Mouse (Mus musculus) cerebellum, postnatal 10 days (tissue): ENCODE results near the gene Ier5l.

ENCODE experiments used
- DNase-seq, 2 experiments: peaks; one replicate each; pipeline ENCODE4 v3.0.0; 2021; ENCODE audit warnings: mixed read lengths in 2 of 2

Ier5l gene

DNA sequence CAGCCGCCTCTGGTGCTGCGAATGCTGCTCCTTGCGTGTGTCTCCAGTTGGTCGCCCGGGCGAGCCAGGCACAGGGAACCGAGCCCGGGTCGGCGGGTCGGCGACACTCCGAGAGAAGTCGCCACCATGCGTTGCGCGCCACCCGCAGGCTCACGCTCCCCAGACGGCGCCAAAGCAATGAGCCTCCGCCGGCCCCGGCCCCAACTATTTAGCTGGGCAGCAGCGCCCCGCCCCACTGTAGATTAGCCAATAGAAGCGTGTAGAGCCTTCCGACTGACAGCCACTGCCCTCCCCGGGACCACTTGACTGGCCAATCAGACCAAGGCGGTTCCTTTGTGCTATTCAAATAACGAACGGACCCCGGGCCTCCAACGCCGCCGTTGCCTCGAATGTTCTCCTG is at the start of gene Ier5l:
Ier5l (minus strand) TSS at position 181 of the 400 bp plus-strand sequence.
- peak; percentile 96 to 97 for DNase-seq

DNA sequence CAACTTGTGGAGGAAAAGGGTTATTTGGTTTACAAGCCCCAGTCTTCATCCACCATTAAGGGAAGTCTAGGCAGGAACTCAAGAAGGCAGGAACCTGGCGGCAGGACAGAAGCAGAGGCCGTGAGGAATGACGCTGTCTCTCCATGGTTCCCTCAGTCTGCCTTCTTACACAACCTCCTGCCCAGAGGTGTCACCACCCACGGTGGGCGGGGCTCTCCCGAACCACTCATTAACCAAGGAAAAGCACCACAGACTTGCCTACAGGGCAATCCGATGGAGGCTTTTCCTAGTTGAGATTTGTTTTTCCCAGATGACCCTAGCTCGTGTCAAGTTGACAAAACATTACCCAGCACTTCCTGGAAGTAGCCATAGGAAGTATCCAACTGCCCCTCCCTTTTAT is 49.7 kb upstream of the Ier5l start:
- no peak for DNase-seq

DNA sequence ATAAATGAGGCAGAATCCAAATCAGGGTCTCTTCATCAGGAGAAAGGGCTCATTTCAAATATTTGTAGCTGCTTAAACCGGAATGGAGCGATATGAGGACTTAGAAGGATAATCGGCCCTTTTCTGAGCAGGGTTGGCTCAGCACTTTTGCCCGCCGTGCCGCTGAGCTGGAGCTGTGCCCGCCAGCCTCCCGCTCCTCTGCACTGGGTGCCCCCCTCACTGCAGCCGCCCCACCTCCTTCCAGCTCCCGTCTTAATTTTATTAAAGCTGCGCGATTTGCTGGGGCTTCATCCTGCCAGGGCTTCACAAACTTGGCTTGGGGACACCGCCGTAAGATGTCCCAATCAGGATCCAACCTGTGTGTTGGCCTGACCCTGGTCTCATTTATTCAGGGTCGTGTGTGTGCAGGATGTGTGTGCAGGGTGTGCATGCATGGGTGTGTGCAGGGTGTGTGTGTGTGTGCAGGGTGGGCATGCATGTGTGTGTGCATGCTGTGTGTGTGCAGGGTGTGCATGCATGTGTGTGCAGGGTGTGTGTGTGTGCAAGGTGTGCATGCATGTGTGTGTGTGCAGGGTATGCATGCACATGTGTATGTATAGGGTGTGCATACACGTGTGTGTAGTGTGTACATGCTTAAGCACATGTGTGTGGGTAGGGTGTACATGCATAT is 36.8 kb upstream of the Ier5l start:
- peak; percentile 48 to 57 for DNase-seq

DNA sequence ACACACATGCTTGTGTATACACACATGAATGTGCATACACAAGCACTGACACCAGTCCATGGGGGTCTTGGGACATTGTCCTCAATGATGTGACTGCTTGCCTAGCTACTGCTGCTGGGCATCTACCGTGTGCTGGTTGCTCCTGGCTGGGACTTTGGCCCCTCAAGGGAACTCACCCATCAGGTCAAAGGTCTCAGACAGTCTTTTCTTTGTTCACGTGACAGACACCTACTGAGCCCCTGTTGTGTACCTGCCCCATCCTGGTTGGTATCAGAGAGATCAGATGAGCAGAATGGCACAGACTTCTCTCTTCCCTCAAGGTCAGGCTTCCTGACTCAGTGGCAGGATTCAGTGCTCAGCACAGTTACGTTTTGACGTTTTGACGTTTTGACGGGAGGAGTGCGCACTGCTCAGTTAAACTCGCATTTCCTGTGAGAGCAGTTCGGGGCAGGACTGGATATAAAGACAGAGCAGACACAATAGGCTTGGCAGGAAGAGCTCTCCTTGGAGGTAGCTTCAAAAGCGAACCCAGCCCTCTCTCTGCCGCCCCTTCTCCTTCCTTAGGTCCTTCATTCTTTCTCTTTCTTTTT is 33.2 kb upstream of the Ier5l start:
- DNase-seq: no peak

DNA sequence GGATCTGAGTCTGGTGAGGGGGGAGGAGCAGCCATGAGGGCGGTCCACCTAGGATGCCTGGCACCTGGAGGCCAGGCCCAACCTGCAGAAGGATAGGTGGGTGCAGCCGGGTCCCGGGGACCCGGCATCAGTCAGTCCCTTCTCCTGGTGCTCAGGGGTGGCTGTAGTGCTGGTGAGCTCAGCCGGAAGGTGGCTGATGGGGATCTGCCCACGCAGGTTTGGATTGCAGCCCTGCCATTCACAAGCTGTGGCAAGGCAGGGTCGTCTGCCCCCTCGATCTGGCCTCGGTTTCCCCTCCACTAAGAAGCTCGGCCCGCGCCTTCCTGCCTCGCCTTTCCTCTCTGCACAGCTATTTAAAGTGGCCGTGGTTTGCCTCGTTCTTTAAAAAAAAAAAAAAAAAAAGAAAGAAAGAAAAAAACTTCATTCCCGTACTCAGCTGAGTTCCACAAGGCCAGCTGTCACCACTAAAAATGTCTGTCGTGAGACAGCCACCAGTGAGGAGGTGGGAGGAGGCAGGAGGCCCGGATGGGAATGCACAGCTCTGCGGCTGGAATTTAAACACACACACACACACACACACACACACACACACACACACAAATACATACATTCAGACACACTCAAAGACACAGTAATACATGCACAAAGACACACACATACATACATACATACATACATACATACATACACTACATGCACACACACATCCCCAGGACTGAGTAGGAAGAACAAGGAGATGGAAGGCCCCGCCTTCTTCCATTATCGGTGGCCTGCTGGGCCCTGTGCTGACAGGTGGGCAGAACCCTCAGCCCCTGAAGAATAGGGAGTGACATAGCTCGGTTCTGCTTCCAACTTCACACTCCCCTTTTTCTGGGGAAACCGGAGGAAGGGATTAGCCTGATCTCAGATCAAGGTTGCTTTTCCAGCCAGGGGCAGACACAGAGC is 29.9 kb upstream of the Ier5l start:
- no peak for DNase-seq

DNA sequence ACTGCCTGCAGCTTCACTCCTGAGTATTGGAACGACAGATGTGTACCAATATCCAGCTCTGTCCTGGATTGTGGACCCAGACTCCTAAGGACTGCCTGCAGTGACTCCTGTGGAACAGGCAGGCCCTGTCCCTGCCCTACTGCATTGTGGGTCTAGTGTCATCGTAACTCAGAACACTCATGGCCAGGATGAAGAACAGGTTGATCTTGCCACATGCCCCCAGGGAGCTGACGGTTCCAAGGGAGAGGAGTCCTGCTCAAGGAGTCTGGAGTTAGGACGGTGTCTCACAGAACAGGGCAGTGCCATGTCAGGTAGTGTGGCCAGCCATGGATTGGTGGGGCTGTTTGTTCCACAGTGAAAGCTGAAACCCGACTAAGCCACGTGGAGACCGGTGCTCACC is 27.7 kb upstream of the Ier5l start:
- no peak for DNase-seq

DNA sequence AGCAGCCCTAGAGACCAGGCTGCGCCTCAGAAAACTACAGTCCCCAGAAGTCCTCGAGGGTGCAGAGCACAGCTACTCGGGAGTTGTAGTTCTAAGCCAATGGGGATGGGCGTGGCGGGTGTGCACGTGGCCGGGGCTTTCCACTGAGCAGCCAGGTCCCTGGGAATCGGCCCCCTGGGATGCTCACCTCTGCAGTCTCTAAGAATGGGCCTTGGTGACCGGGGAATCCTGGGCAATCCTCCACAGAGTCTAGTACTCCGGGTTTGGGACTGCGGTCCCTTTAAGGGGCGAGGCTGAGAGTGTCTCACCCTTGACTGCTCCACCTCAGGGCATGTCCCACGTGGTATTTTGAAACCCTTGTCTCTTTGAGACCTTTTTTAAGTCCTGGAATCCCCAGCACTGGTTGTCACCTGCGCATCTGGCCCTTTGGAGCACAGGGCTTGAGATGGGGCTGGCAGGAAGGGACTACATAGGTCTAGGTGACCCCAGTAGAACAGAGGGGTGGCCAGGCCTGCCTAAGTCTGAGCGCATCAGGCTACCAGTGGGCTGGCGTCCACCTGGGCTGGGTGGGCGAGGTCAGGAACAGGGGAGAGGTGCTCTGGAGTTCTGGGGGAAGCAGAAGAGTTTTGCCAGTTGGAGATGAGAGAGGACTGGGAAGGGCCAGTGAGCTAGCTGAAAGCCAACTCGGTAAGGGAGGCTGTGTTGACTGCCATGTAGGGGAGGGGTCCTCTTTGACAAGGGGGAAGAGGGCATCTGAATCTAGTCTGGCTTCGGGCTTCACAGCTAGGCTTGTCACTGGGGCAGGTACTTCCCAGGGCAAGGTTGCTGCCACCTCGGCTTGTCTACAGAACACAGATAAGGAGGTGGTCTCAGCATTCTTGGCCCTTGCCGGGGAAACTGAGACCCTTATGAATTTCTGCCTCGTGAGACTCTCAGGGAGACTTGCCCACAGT is 22.2 kb upstream of the Ier5l start:
- peak; percentile 80 to 82 for DNase-seq

DNA sequence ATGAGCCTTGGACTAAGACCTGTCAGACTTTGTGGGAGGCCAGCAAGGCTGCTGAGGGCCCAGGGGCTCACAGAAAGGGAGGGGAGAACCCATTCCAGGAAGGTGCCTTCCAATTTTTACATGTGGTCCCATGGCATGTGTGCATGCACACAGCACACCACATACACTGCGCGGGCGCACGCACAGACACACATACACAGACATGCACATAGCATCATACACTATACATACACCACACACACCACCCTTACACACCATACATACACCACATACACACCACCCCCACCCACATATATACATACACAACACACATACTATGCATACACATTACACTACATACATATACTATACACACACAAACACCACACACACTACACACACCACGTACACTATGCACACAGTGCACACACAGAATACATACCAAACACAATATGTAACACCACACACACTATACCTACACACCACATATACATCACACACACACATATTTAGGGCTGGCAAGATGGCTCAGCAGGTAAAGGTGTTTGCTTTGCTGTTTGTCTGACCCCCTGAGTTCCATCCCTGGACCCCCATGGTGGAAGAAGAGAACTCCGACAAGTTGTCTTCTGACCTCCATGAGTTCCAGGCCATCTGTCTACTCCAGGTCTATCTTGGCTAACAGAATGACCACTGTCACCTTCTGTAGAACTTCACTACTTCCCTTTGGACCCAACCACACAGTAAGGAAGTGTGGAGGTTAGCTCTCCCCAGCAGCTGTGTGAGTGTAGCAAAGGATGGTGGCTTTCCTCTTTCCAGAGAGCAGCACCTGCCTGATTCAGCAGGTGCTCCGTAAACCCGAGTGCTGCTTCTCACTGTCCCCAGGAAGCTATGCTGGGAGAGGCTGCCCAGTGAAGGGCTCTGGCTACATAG is 21.2 kb upstream of the Ier5l start:
- DNase-seq: no peak

DNA sequence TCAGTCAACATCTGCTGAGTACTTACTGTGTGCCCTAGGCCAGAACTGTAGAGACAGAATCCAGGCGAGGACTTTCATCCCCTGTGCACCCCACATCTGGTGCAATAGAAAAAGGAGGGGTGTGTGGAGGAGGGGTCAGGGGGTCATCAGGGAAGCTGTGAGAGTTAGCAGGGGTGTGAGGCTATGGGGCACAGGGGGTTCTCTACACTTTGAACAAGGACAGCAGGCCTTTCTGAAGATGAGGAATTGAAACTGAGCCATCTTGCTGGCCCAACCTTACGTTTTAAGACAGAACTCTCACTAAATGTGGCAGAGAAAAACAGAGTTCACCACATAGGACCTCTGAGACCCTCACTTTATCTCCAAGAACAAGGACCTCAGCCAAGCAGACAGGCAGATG is 16.4 kb upstream of the Ier5l start:
- no peak for DNase-seq

DNA sequence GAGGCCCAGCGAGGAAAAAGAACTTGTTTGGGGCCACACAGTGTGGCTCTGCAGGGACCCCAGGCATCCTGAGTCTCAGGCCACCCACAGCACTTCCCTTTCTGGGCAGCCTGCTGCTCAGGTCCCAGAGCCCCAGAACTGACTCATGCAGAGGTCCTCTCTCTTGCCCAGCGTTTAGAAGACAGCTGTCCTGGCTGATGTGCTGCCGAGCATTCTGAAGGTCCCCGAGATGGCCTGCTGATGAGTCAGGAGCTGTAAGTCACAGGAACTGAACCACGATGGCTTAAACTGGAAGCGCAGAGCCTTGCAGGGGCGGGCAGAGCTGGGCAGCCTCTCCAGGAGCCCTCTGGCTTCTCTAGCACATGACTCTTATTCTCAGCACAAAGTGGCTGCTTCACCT is 13.6 kb upstream of the Ier5l start:
- DNase-seq: no peak

DNA sequence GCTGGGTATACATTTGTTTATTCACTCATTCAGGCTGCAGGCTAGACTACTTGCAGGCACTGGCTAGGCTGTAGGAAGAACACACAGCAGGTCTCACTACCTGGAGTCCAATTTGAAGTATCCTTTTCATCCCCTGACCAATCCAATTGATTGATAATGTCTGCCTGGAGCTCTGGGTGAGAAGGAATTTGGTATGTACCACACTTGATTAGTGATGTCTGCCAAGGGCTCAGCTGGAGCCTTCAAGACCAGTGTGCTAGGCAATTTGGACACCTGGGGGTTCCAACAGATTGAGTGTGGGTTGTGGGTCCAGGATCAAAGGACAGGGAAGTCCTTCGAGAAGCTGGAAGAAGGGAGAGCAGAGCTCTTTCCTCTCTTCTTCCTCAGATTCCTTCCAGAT is 4.5 kb upstream of the Ier5l start:
- no peak for DNase-seq

DNA sequence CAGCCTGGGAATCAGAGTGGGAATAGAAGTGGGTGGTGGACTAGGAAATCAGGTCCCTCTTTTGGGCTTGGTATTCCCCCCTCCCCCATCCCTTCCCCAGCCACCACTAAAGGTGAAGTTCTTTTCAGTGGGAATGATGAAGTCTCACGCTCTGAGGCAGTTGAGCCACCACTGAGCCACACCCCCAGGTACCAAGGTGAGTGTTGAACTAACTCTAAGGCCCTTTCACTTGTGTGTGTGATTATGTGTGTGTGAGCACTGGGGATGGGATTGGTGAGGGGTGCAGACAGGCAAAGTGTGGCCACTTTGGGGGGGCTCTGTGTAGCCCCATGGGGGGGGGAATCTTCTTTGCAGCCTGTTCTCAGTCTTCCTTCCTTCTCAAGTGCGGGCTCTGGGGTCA is 2.2 kb upstream of the Ier5l start:
- DNase-seq: no peak

DNA sequence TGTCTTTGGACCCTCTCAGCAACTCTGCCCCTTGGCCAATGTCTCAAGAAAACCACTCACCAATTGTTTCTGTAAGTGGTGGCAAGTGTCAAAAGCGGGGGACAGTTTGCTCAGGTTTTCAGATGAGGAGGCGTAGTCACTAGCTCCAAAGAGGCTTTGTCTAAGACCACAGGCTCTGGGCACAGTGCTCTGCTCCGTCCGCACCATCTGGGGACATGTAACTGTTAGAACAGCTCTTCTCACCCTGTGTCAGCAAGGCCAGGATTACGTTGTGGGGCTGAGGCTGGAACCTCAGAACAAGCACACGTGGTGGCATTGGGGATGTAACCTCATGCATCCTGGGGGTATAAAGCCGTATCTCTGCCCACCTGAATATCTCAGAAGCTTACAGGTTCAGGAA is 1.4 kb upstream of the Ier5l start:
- no peak for DNase-seq

DNA sequence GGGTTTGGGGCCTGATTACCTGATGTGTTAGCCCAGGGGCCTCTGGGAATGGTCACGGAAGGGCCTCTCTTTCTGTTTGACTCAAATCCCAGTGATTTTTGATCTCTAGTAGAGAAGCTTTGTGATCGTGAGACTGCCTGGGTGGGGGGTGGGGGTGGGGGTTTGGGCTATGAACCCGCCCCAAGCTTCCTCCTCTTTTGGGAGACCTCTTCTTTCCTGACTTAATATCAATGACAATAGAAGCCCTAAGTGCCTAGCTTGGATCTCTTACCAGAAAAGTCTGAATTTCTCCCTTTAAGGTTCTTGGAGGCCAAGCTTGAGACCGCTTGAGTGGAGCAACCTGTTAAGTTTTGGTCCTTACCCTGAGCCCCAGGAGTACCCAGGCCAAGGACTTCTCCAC is 757 bp upstream of the Ier5l start:
- no peak for DNase-seq

DNA sequence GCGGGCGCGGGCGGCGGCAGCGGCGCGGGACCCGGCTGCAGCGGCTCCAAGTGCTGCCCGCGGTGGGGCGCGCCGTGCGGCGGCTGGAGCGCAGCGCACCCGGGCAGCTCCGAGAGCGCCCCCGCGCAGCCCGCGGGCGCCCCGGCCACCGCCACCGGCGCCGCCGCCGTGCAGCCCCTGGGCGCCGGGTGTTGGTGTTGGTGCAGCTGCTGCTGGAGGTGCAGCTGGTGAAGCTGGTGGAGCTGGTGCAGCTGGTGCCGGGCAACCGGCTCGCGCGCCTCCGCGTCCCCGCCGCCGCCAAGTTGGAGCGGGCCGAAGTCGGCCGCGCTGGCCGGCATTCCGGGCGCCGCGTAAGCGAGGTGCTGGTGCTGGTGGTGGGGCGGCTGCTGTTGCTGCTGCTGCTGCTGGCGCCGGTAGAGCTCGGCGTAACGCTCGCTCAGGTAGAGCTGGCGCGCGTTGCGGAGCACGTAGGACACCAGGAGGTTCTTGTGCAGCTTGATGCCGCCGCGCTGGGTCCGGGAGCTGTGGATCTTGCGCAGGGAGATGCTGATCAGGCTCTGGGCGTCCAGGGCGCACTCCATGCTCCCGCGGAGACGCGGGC is 488 bp downstream of the Ier5l start:
- DNase-seq: peak in 1 of 2 experiments; percentile 68

DNA sequence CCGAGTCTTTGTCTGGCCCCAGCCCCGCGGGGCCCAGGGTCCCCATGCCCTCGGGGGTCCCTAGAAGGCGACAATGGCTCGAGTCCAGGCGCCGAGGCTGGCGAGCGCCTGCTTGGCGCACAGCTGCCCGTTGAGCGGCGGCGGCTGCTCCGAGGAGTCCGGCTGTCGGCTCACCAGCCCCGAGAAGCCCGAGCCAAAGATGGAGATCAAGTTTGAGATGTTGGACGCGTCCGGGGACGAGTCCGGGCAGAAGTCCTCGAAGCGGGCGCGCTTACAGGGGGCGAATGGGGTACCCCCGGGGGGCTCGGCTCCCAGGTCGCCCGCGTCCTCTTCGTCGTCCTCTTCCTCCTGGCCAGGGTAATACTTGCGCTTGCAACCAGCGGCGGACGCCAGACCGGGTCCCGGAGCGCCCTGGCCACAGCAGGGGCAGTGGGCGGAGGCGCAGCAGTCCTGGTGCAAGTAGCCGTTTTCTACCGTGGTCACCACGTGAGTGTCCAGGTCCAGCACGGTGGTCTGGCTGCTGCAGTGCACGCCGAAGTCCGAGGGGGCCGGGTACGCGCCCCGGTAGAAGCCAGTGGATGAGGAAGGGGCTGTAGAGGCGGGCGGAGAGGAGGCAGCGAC is 1.2 kb downstream of the Ier5l start:
- DNase-seq: peak; percentile 73 to 76

DNA sequence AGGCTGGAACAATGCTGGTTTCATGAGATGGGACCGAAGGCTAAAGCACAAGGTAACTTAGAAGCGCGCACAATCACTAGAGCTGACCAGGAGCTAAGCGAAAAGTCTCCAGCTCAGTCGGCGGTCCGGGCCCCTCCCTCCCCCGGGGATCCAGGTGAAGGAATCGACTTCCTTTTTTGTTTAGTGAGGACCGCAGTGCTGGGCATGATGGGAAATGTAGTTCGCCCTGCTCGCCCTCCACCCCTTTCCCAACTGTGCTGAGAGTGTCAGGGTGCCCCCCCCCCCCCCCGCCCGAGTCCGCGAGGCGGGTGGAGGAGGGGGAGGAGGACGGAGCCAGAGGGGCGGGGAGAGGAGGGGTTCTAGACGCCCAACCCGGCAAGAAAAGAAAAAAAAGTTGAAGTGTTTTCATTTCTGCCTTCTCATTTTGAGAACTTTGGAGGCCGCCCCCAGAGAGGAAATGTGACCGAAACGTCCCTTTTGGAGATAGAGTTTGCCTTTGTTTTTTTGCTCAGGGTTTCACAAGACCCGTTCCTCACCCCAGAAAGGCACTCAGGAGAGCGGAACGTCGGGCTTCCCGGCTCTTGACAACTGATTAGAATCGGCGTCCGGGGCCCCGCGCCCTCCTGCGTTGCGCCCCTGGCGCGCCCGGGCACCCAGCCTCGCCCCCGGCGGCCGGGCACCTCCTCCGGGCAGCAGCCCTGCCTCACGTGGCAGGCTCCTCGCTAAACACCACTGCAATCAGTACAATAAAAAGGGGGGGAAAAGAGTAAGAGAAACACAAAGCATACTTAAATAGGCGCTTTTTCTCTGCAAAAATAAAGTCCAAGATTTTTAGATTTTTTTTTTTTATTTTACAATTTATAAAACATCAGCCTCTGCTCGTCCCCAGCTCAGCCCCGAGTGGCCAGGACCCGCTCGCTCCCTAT is 2.0 kb downstream of the Ier5l start:
- DNase-seq: peak; percentile 77 to 83

DNA sequence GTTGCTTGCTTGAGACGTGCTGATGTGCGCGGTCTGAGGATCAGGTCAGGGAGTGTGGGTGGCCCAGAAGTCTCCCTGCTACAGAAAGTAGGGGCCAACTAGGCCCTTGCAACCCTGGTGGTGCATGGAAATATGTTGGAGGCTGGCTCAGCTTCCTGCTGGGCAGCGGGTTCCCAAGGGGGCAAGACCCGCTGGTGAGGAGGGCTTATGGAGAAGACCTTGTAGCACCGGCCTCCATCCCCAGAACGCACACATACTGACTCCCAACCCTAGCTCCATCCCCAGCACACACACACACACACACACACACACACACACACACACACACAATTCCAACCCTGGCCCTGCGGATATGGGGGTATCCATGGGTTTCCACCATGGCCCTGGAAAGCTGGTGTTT is 3.0 kb downstream of the Ier5l start:
- peak; percentile 57 to 59 for DNase-seq
